Mouse (Mus musculus): ENCODE data around the gene Stoml3. TPM values are rescaled to one million over a fixed set of nuclear protein-coding genes. Genes with fewer than 3 reads are reported as not detected.

The Stoml3 gene
- 0.15 and 0.16 TPM in 2 replicates for polyA plus RNA-seq (2012; rRNA removed)

DNA sequence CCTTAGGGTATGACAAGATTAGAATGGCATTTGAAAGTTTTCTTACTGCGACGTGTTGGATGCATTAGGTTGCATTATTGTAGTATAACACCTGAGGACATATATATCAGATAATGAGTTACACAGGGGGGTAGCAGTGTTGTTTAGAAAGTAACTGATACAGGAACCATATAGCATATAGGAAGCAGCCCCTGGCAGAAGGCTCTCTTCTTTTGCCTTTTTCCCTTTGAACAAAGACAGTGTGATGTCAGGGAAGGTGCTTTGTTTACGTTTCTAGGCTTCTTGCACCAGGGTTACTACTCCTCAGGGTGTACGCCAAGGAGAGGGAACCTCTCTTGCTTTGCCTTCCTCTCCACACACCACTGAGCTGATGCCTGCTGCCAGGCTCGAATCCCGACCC, at the start of gene Stoml3:
Gene Stoml3, plus strand, starts transcription at position 301 of the 400 bp plus-strand sequence.

DNA sequence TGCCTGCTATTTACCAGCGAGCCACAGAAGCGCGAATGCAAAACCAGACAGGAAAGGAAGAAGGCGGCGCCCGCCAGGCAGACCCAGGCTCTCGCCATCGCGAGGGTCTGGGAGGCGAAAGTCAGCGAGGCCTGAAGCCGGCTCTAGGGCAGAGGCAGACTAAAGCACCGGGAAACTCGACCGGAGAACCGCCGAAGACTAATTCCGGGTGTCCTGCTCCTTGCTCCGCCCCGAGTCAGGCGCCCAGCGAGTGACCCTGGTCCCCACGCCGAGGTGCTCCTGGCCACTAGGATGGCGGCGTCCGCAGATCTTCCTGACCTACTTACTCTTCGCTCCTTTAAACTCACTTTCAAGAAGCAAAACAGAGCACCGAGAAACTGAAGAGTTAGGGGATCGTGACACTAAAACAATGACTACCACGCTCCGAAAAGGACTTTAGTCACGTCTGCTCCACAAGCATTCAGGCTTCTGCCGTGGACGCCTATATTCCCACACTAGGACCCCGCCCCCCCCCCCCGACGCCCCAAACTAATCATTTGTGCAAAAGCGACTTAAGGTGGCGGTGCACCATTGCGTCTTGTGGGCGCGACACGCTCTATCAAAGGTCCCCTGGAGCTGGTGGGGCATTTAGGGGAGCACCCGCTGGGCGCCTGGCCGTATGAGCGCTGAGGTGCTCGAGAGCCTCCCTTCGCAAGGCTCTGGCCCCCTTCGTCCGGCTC, 25.2 kb upstream of the Stoml3 start, which contains the start of the genes Nhlrc3 and Proser1:
Gene Nhlrc3, minus strand, starts transcription at position 287 of the 719 bp plus-strand sequence.
Gene Proser1, plus strand, starts transcription at position 621 of the 719 bp plus-strand sequence.

Other genes with a start within 250 kb of the Stoml3 start
- gene Nhlrc3, start 25.3 kb upstream of the Stoml3 start, polyA plus RNA-seq (2012; rRNA removed) = 8.5 and 8.7 TPM in 2 replicates
- 10.1 and 16.4 TPM in 2 replicates for gene Proser1, start 25.0 kb upstream of the Stoml3 start, polyA plus RNA-seq (2012; rRNA removed)
- gene Frem2, start 168.7 kb downstream of the Stoml3 start, polyA plus RNA-seq (2012; rRNA removed) = 4.0 and 4.5 TPM in 2 replicates